Mouse (Mus musculus) gonadal fat pad, adult 2 months (tissue): ENCODE results near the gene Lmtk3. TPM values are rescaled to one million over a fixed set of nuclear protein-coding genes. Genes with fewer than 3 reads are reported as not detected.

ENCODE experiments used
- DNase-seq: peaks from one replicate; pipeline ENCODE4 v3.0.0-alpha.2; 2012; ENCODE audit warnings: low read depth
- polyA plus RNA-seq: library from polyadenylated mRNA; depleted of rRNA; stranded (reverse); fragments of >200 nt; gene quantifications from 2 replicates; pipeline ENCODE4 v1.2.3, GENCODE M21; 2012

Gene Lmtk3
- polyA plus RNA-seq, 1 experiment: 3.6 TPM

- DNase-seq: no peak
These were observed 25.9 kb downstream of the Lmtk3 start for GRCm38 (mm10) chr7:45809276-45810075.

- DNase-seq: no peak
These were observed 29.4 kb downstream of the Lmtk3 start for GRCm38 (mm10) chr7:45812921-45813320.

- peak; percentile 93 for DNase-seq
These were observed 30.5 kb downstream of the Lmtk3 start, which contains the start of gene Cyth2 for GRCm38 (mm10) chr7:45813787-45814779. Gene Cyth2, minus strand, starts transcription at chr7:45814581.

GRCm38 (mm10) chr7:45814841-45815240 lies 31.3 kb downstream of the Lmtk3 start:
- no peak for DNase-seq

GRCm38 (mm10) chr7:45815323-45815983 lies 31.9 kb downstream of the Lmtk3 start:
- no peak for DNase-seq

GRCm38 (mm10) chr7:45815984-45816351 lies 32.4 kb downstream of the Lmtk3 start:
- no peak for DNase-seq

- DNase-seq: no peak
These were observed 36.3 kb downstream of the Lmtk3 start for GRCm38 (mm10) chr7:45819843-45820242.

GRCm38 (mm10) chr7:45820913-45821312 lies 37.4 kb downstream of the Lmtk3 start:
- no peak for DNase-seq

GRCm38 (mm10) chr7:45824598-45824997 lies 41.1 kb downstream of the Lmtk3 start, which contains the start of gene Kcnj14:
Gene Kcnj14, minus strand, starts transcription at chr7:45824782.
- DNase-seq: no peak

GRCm38 (mm10) chr7:45826631-45827030 lies 43.1 kb downstream of the Lmtk3 start:
- no peak for DNase-seq

- peak; percentile 63 for DNase-seq
These were observed 47.0 kb downstream of the Lmtk3 start, which contains the start of gene Grwd1 for GRCm38 (mm10) chr7:45830427-45831127. Gene Grwd1, minus strand, starts transcription at chr7:45830944.

GRCm38 (mm10) chr7:45831128-45831525 lies 47.6 kb downstream of the Lmtk3 start:
- DNase-seq: no peak

GRCm38 (mm10) chr7:45832428-45832827 lies 48.9 kb downstream of the Lmtk3 start:
- no peak for DNase-seq

GRCm38 (mm10) chr7:45833148-45833790 lies 49.7 kb downstream of the Lmtk3 start:
- no peak for DNase-seq

GRCm38 (mm10) chr7:45833924-45834323 lies 50.4 kb downstream of the Lmtk3 start:
- DNase-seq: no peak

- no peak for DNase-seq
These were observed 59.6 kb downstream of the Lmtk3 start for GRCm38 (mm10) chr7:45842950-45843744.

- no peak for DNase-seq
These were observed 65.0 kb downstream of the Lmtk3 start for GRCm38 (mm10) chr7:45848447-45849027.

GRCm38 (mm10) chr7:45850661-45851060 lies 67.1 kb downstream of the Lmtk3 start:
- DNase-seq: no peak

GRCm38 (mm10) chr7:45853089-45853488 lies 69.6 kb downstream of the Lmtk3 start:
- no peak for DNase-seq
